Comparison of ENCODE assay signal across 8 mouse cellular contexts in genomic region chr11:46276778-46277177, GRCm38 (mm10). TPM values are rescaled to one million over a fixed set of nuclear protein-coding genes. Genes with fewer than 3 reads are reported as not detected.
DNase-seq lines count a peak whose midpoint lies in the region; ATAC-seq and TF ChIP-seq lines count a peak whose summit lies in the region.

No protein-coding gene starts in this region.

- TF ChIP-seq CTCF in midbrain, postnatal 0 days (IDR thresholded peaks at IDR 0.05) = peak; percentile 66

- no peaks in the 10 kb centered on the region for H3K9me3 ChIP-seq in hindbrain, embryonic 11.5 days (ENCODE audit: control insufficient read depth, low read length)
- no peaks in the 10 kb centered on the region for H3K9me3 ChIP-seq in hindbrain, embryonic 12.5 days (replicated peaks)
- H3K9me3 ChIP-seq in midbrain, postnatal 0 days (ENCODE audit: low read length) = no peaks in the 10 kb centered on the region

- no peak overlapping the region for H3K4me3 ChIP-seq in hindbrain, embryonic 11.5 days (ENCODE audit: low read depth, low read length)
- H3K4me3 ChIP-seq in hindbrain, embryonic 12.5 days = no peak overlapping the region
- no peak overlapping the region for H3K4me3 ChIP-seq in midbrain, postnatal 0 days (ENCODE audit: low read depth, low read length)

- peak; percentile 49 for DNase-seq in hindbrain, embryonic 11.5 days (ENCODE audit: low spot score)
- DNase-seq in CD4-positive helper T cell, adult 2 months (ENCODE audit: low read depth, low spot score) = peak; percentile 61
- DNase-seq in ZHBTc4 (ENCODE audit: low read depth, low spot score) = peak; percentile 94
- DNase-seq in heart, postnatal 36 days = peak; percentile 20 to 35
- DNase-seq in midbrain, postnatal 0 days (ENCODE audit: low spot score) = peak; percentile 51
- peak; percentile 86 for DNase-seq in thymus, postnatal 4 days
- no peak for DNase-seq in Muller cell, postnatal 12 days (ENCODE audit: inconsistent ontology term)

- H3K4me2 ChIP-seq in hindbrain, embryonic 11.5 days (replicated peaks; ENCODE audit: low read depth, low read length) = no peak overlapping the region
- H3K4me2 ChIP-seq in hindbrain, embryonic 12.5 days (replicated peaks) = no peak overlapping the region
- H3K4me2 ChIP-seq in midbrain, postnatal 0 days (ENCODE audit: low read depth, low read length, poor library complexity, severe bottlenecking) = no peak overlapping the region

- WGBS in hindbrain, embryonic 11.5 days = 46% methylated on average over 5 of the region's 5 CpGs
- WGBS in hindbrain, embryonic 12.5 days = 41% methylated on average over 5 of the region's 5 CpGs
- WGBS in midbrain, postnatal 0 days = 42% methylated on average over 5 of the region's 5 CpGs

- ATAC-seq in hindbrain, embryonic 11.5 days (ENCODE audit: low FRiP score) = no peak; the same call in 1 of the 2 replicates
- no peak for ATAC-seq in hindbrain, embryonic 12.5 days (ENCODE audit: low FRiP score)
- no peak for ATAC-seq in midbrain, postnatal 0 days (ENCODE audit: low FRiP score)

- no peaks in the 10 kb centered on the region for H3K27me3 ChIP-seq in hindbrain, embryonic 11.5 days (ENCODE audit: control insufficient read depth, insufficient read depth, low read length)
- no peaks in the 10 kb centered on the region for H3K27me3 ChIP-seq in hindbrain, embryonic 12.5 days
- no peaks in the 10 kb centered on the region for H3K27me3 ChIP-seq in midbrain, postnatal 0 days (ENCODE audit: insufficient read depth, low read length)

- no peak overlapping the region for H3K27ac ChIP-seq in hindbrain, embryonic 11.5 days (ENCODE audit: low read depth, low read length)
- no peak overlapping the region for H3K27ac ChIP-seq in hindbrain, embryonic 12.5 days
- no peak overlapping the region for H3K27ac ChIP-seq in midbrain, postnatal 0 days (ENCODE audit: low read depth, low read length)

- H3K4me1 ChIP-seq in hindbrain, embryonic 11.5 days (replicated peaks; ENCODE audit: control insufficient read depth, insufficient read depth, low read length) = no peaks in the 10 kb centered on the region
- H3K4me1 ChIP-seq in hindbrain, embryonic 12.5 days = no peaks in the 10 kb centered on the region
- no peaks in the 10 kb centered on the region for H3K4me1 ChIP-seq in midbrain, postnatal 0 days (ENCODE audit: insufficient read depth, low read length)

- no peak overlapping the region for H3K9ac ChIP-seq in hindbrain, embryonic 11.5 days (ENCODE audit: low read depth, low read length)
- H3K9ac ChIP-seq in hindbrain, embryonic 12.5 days = no peak overlapping the region
- H3K9ac ChIP-seq in midbrain, postnatal 0 days (replicated peaks; ENCODE audit: low read length, poor library complexity, severe bottlenecking) = no peak overlapping the region

- 0 out of 2 replicates have a peak, but pooled peaks cover 7% of the 10 kb centered on the region for H3K36me3 ChIP-seq in hindbrain, embryonic 11.5 days (ENCODE audit: control insufficient read depth, insufficient read depth, low read length)
- peaks cover 80% of the 10 kb centered on the region for H3K36me3 ChIP-seq in hindbrain, embryonic 12.5 days
- peaks cover 86% of the 10 kb centered on the region for H3K36me3 ChIP-seq in midbrain, postnatal 0 days (ENCODE audit: insufficient read depth, low read length)

- intact Hi-C loops in heart, postnatal 36 days (cut with DNase I) = no loop called here

RNA-seq across cellular contexts. Expression of gene Cyfip2, which starts 35.9 kb away (rescaled TPM):
- 56.7 and 60.0 TPM in 2 replicates for polyA plus RNA-seq in hindbrain, embryonic 11.5 days (2014; fragmentation: Nextera tagmentation; extraction: Ambion mirVana)
- 65.1 and 68.3 TPM in 2 replicates for polyA plus RNA-seq in hindbrain, embryonic 12.5 days (2016; fragmentation: Nextera tagmentation; extraction: Ambion mirVana)
- 10 to 100 TPM; 61.9 to 65.1 TPM for total RNA-seq in heart, postnatal 36 days (2021)
- 133 and 141 TPM in 2 replicates for total RNA-seq in midbrain, postnatal 0 days (2014; rRNA removed)
- polyA plus RNA-seq in midbrain, postnatal 0 days (2015; fragmentation: Nextera tagmentation; extraction: Ambion mirVana) = 79.4 and 83.7 TPM in 2 replicates

RNA-seq across cellular contexts. Expression of gene Fndc9, which starts 41.4 kb away (rescaled TPM):
- polyA plus RNA-seq in hindbrain, embryonic 11.5 days (2014; fragmentation: Nextera tagmentation; extraction: Ambion mirVana) = 0.68 and 1.0 TPM in 2 replicates
- polyA plus RNA-seq in hindbrain, embryonic 12.5 days (2016; fragmentation: Nextera tagmentation; extraction: Ambion mirVana) = 1.1 TPM in 2 replicates
- total RNA-seq in heart, postnatal 36 days (2021) = not detected
- 11.8 and 12.2 TPM in 2 replicates for total RNA-seq in midbrain, postnatal 0 days (2014; rRNA removed)
- polyA plus RNA-seq in midbrain, postnatal 0 days (2015; fragmentation: Nextera tagmentation; extraction: Ambion mirVana) = 18.9 and 20.8 TPM in 2 replicates
